Mouse (Mus musculus): ENCODE measurements around the gene Efna2. TPM values are rescaled to one million over a fixed set of nuclear protein-coding genes. Genes with fewer than 3 reads are reported as not detected.

Efna2 gene
- polyA plus RNA-seq, 1 experiment from 2014 or later: 54.6 TPM

- Histone ChIP-seq H3K9me3 (no peaks in the 10 kb centered on the region), H3K36me3 (replicated peaks) (peaks cover 35% of the 10 kb centered on the region), H3K27ac (peak overlapping the region; percentile 96), H3K4me1 (peaks cover 49% of the 10 kb centered on the region), H3K4me3 (peak overlapping the region; percentile 79), H3K9ac (peak overlapping the region; percentile 97), H3K4me2 (peak overlapping the region; percentile 94), H3K27me3 (replicated peaks) (no peaks in the 10 kb centered on the region)
- WGBS: 2% methylated on average over 28 of the region's 29 CpGs
- ATAC-seq (replicated peaks): peak; percentile 7; the same call in 1 of the 2 replicates
These were observed 42.2 kb upstream of the Efna2 start for GRCm38 (mm10) chr10:80136952-80137625.

GRCm38 (mm10) chr10:80137626-80138552, 41.4 kb upstream of the Efna2 start:
- peak overlapping the region; percentile 97 for H3K9ac ChIP-seq
- peak overlapping the region; percentile 94 for H3K4me2 ChIP-seq
- H3K4me1 ChIP-seq: peaks cover 50% of the 10 kb centered on the region
- H3K9me3 ChIP-seq: no peaks in the 10 kb centered on the region
- under 1% methylated on average over 30 of the region's 33 CpGs for WGBS
- peak overlapping the region; percentile 96 for H3K27ac ChIP-seq
- peak overlapping the region; percentile 79 for H3K4me3 ChIP-seq
- H3K27me3 ChIP-seq (replicated peaks): no peaks in the 10 kb centered on the region
- no peak for ATAC-seq (replicated peaks)
- peaks cover 27% of the 10 kb centered on the region for H3K36me3 ChIP-seq (replicated peaks)

GRCm38 (mm10) chr10:80138553-80139438, 40.5 kb upstream of the Efna2 start, which contains the start of gene Atp5d:
TSS of gene Atp5d (plus strand) at chr10:80138632.
- peak; percentile 34 for ATAC-seq (replicated peaks)
- no peaks in the 10 kb centered on the region for H3K9me3 ChIP-seq
- H3K9ac ChIP-seq: peak within 1 kb of the TSS; percentile 97
- peaks cover 18% of the 10 kb centered on the region; the same call in 1 of the 2 replicates for H3K36me3 ChIP-seq (replicated peaks)
- H3K4me2 ChIP-seq: peak within 1 kb of the TSS; percentile 94
- under 1% methylated on average over 81 of the region's 94 CpGs for WGBS
- peak within 1 kb of the TSS; percentile 79 for H3K4me3 ChIP-seq
- H3K27me3 ChIP-seq (replicated peaks): no peaks in the 10 kb centered on the region
- H3K4me1 ChIP-seq: peaks cover 56% of the 10 kb centered on the region
- H3K27ac ChIP-seq: peak within 1 kb of the TSS; percentile 96

DNA sequence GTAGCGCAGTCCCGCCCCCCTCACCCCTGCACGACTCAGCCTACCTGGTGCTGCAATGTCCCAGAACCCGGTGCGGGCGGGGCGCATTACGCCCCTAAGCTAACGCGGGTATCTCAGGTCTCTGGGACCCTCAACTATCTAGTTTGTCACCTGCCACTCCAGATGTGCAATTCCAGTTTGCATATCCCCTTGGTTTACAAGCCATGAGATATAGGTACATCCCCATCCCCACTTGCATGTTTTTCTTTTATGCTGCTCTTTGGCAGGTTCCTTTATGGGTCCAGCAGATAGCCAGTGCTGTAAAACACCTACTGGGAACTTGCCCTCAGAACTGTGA, 39.9 kb upstream of the Efna2 start:
- H3K9me3 ChIP-seq: no peaks in the 10 kb centered on the region
- H3K36me3 ChIP-seq (replicated peaks): peaks cover 15% of the 10 kb centered on the region; the same call in 1 of the 2 replicates
- ATAC-seq (replicated peaks): no peak
- H3K27ac ChIP-seq: peak overlapping the region; percentile 96
- WGBS: 2% methylated on average over 10 of the region's 10 CpGs
- H3K9ac ChIP-seq: peak overlapping the region; percentile 97
- H3K27me3 ChIP-seq (replicated peaks): no peaks in the 10 kb centered on the region
- peak overlapping the region; percentile 79 for H3K4me3 ChIP-seq
- H3K4me2 ChIP-seq: peak overlapping the region; percentile 94
- peaks cover 60% of the 10 kb centered on the region for H3K4me1 ChIP-seq

DNA sequence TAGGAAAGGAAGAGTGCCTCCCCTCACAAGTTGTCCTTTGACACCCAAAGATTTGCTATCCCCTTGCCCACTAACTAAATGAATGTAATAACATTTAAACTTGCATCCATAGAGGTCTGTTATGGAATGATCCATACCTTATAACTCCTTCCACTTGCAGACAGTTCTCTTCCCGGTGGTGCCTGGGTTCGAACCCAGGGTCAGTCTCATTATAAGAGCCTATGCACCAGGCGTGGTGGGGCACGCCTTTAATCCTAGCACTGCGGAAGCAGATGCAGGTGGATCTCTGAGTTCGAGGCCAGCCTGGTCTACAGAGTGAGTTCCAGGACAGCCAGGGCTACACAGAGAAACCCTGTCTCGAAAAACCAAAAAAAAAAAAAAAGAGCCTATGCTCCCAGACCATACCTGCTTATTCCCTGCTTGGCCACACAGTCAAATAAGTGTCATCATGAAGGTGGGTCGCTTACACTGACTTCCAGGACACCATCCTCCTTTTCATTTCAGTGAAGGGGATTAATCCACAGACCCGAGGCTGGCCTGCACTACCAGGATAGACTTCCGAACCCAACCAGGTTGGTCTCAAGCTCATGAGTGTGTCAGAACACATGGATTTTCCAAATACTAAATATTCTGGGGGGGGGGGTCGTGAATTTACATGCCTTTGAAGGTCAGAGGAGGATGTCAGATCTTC, 39.2 kb upstream of the Efna2 start:
- H3K4me2 ChIP-seq: peak overlapping the region; percentile 81; the same call in 1 of the 2 replicates
- H3K27me3 ChIP-seq (replicated peaks): no peaks in the 10 kb centered on the region
- 76% methylated on average over 11 of the region's 11 CpGs for WGBS
- H3K9ac ChIP-seq: no peak overlapping the region
- no peaks in the 10 kb centered on the region for H3K9me3 ChIP-seq
- H3K36me3 ChIP-seq (replicated peaks): peaks cover 8% of the 10 kb centered on the region; the same call in 1 of the 2 replicates
- peak overlapping the region; percentile 96 for H3K27ac ChIP-seq
- 0 out of 2 replicates have a peak overlapping the region, but pooled peaks have one; percentile 79 for H3K4me3 ChIP-seq
- H3K4me1 ChIP-seq: peaks cover 60% of the 10 kb centered on the region
- no peak for ATAC-seq (replicated peaks)

GRCm38 (mm10) chr10:80140666-80141035, 38.6 kb upstream of the Efna2 start, which contains the start of gene Cbarp:
TSS of gene Cbarp (minus strand) at chr10:80140835.
- Histone ChIP-seq H3K27me3 (replicated peaks) (no peaks in the 10 kb centered on the region), H3K4me2 (peak within 1 kb of the TSS; percentile 94), H3K36me3 (replicated peaks) (peaks cover 3% of the 10 kb centered on the region; the same call in 1 of the 2 replicates), H3K4me3 (peak within 1 kb of the TSS; percentile 79), H3K9me3 (no peaks in the 10 kb centered on the region), H3K27ac (peak within 1 kb of the TSS; percentile 96), H3K9ac (peak within 1 kb of the TSS; percentile 97), H3K4me1 (peaks cover 65% of the 10 kb centered on the region)
- ATAC-seq (replicated peaks): no peak
- 73% methylated on average over 10 of the region's 10 CpGs for WGBS

GRCm38 (mm10) chr10:80141243-80141642, 38.0 kb upstream of the Efna2 start:
- peak; percentile 63 for ATAC-seq (replicated peaks)
- H3K4me1 ChIP-seq: peaks cover 68% of the 10 kb centered on the region

GRCm38 (mm10) chr10:80141786-80142529, 37.3 kb upstream of the Efna2 start:
- peaks cover 65% of the 10 kb centered on the region for H3K4me1 ChIP-seq
- ATAC-seq (replicated peaks): peak; percentile 86
- under 1% methylated on average over 43 of the region's 43 CpGs for WGBS
- H3K27ac ChIP-seq: peak overlapping the region; percentile 89
- H3K36me3 ChIP-seq (replicated peaks): peaks cover 3% of the 10 kb centered on the region; the same call in 1 of the 2 replicates
- no peaks in the 10 kb centered on the region for H3K27me3 ChIP-seq (replicated peaks)
- peak overlapping the region; percentile 81 for H3K4me2 ChIP-seq
- H3K9me3 ChIP-seq: no peaks in the 10 kb centered on the region
- H3K9ac ChIP-seq: peak overlapping the region; percentile 91
- H3K4me3 ChIP-seq: peak overlapping the region; percentile 79

More at GRCm38 (mm10) chr10:80141243-80141642, 38.0 kb upstream of the Efna2 start:
- Histone ChIP-seq H3K36me3 (replicated peaks) (peaks cover 3% of the 10 kb centered on the region; the same call in 1 of the 2 replicates), H3K27ac (peak overlapping the region; percentile 89), H3K9me3 (no peaks in the 10 kb centered on the region), H3K4me2 (peak overlapping the region; percentile 81), H3K4me3 (peak overlapping the region; percentile 79), H3K9ac (peak overlapping the region; percentile 30), H3K27me3 (replicated peaks) (no peaks in the 10 kb centered on the region)
- under 1% methylated on average over 29 of the region's 29 CpGs for WGBS

DNA sequence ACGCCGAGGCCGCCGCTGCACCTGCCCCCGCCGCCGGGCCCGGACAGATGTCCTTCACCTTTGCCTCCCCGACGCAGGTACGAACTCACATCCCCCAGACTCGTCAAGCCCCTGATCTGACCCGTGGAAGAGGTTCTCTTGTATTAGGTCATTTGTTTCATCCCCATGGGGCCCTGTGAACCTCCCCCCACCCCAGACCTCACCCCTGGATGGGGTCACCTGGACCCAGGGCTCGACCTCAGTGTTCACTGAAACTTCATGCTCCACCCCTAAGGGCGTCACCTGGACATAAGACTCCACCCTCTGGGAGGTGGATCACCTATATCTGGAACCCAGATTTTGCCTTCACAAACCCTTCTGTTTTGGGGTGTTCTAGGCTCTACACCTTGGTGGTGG, 36.8 kb upstream of the Efna2 start:
- Histone ChIP-seq H3K27me3 (replicated peaks) (no peaks in the 10 kb centered on the region), H3K4me3 (peak overlapping the region; percentile 79), H3K9me3 (no peaks in the 10 kb centered on the region), H3K4me1 (peaks cover 64% of the 10 kb centered on the region), H3K36me3 (replicated peaks) (peaks cover 3% of the 10 kb centered on the region; the same call in 1 of the 2 replicates), H3K4me2 (peak overlapping the region; percentile 81), H3K27ac (peak overlapping the region; percentile 89), H3K9ac (peak overlapping the region; percentile 91)
- WGBS: under 1% methylated on average over 15 of the region's 15 CpGs
- no peak for ATAC-seq (replicated peaks)

- H3K27ac ChIP-seq: no peak overlapping the region
- peaks cover 62% of the 10 kb centered on the region for H3K4me1 ChIP-seq
- no peak for ATAC-seq (replicated peaks)
- H3K9me3 ChIP-seq: no peaks in the 10 kb centered on the region
- H3K4me3 ChIP-seq: no peak overlapping the region
- H3K36me3 ChIP-seq (replicated peaks): peaks cover 3% of the 10 kb centered on the region; the same call in 1 of the 2 replicates
- H3K27me3 ChIP-seq (replicated peaks): no peaks in the 10 kb centered on the region
- WGBS: 95% methylated on average over 7 of the region's 7 CpGs
- H3K9ac ChIP-seq: no peak overlapping the region
- H3K4me2 ChIP-seq: no peak overlapping the region
These were observed 35.6 kb upstream of the Efna2 start for GRCm38 (mm10) chr10:80143664-80144063.

Measured in midbrain, embryonic 15.5 days (tissue).